Mouse (Mus musculus): ENCODE measurements around the gene Kazn. TPM values are rescaled to one million over a fixed set of nuclear protein-coding genes. Genes with fewer than 3 reads are reported as not detected.

Kazn gene
- total and polyA plus RNA-seq, 3 experiments: 1.3 to 9.7 (median 4.2) TPM

GRCm38 (mm10) chr4:142144096-142144495 is 95.1 kb downstream of the Kazn start (continued):
- TF ChIP-seq ZKSCAN1 (IDR thresholded peaks at IDR 0.05; ENCODE audit: borderline replicate concordance, low read depth, low read length) (no peak), POLR2A (IDR thresholded peaks at IDR 0.05; ENCODE audit: low read depth, low read length) (no peak), JUN (IDR thresholded peaks at IDR 0.05; ENCODE audit: insufficient read depth, low read depth, low read length) (no peak), CHD2 (IDR thresholded peaks at IDR 0.05; ENCODE audit: low read length) (no peak), ZNF384 (IDR thresholded peaks at IDR 0.05; ENCODE audit: low read depth, low read length) (no peak), RAD21 (IDR thresholded peaks at IDR 0.05; ENCODE audit: low read depth, low read length) (peak; percentile 66), E2F4 (IDR thresholded peaks at IDR 0.05; ENCODE audit: insufficient replicate concordance, low read depth, low read length) (no peak)

- Histone ChIP-seq H3K27ac (ENCODE audit: insufficient read depth, low read depth) (peak overlapping the region; percentile 2; the same call in 1 of the 2 replicates), H3K4me2 (ENCODE audit: insufficient read depth, low read depth, poor library complexity, severe bottlenecking) (no peak overlapping the region), H3K79me2 (replicated peaks; ENCODE audit: control insufficient read depth, extremely low read depth, insufficient read depth, poor library complexity, severe bottlenecking) (no peaks in the 10 kb centered on the region), H3K36me3 (replicated peaks in 1 of 2; ENCODE audit: control insufficient read depth in 1 of 2, insufficient read depth in 1 of 2, low read length in 1 of 2) (peaks cover 15 to 68% of the 10 kb centered on the region in 2 experiments), H3K9ac (ENCODE audit: insufficient read depth, low read depth) (no peak overlapping the region), H3K9me3 (replicated peaks; ENCODE audit: low read length) (peaks cover 8% of the 10 kb centered on the region), H3K27me3 (replicated peaks) (no peaks in the 10 kb centered on the region), H3K4me1 (ENCODE audit: control insufficient read depth in 1 of 2, insufficient read depth in 2 of 2) (peaks cover 17 to 38% of the 10 kb centered on the region in 2 experiments), H3K4me3 (replicated peaks in 1 of 3; ENCODE audit: low read depth in 2 of 3, low read length in 2 of 3, poor library complexity in 1 of 3) (no peak overlapping the region)
- in situ Hi-C loops (cut with MboI; ENCODE audit: low pct_ligation_motif_present, low pct_unique_long_range_greater_than_20kb, low sequenced_read_pairs) (no loop called here), dilution Hi-C loops (cut with MboI; ENCODE audit: extremely low pct_ligation_motif_present, extremely low pct_unique_long_range_greater_than_20kb, low sequenced_read_pairs) (no loop called here)
- no peak for DNase-seq (ENCODE audit: extremely low read depth)
- TF ChIP-seq NELFE (IDR thresholded peaks at IDR 0.05; ENCODE audit: low read depth, low read length) (no peak), ETS1 (conservative IDR thresholded peaks at IDR 0.05; ENCODE audit: low read depth, low read length) (0 out of 2 replicates have a peak, but pooled peaks have one; percentile 16), MAX (IDR thresholded peaks at IDR 0.05; ENCODE audit: low read length) (peak; percentile 24; the same call in 1 of the 2 replicates), CHD1 (IDR thresholded peaks at IDR 0.05; ENCODE audit: low read depth, low read length) (no peak), MAFK (IDR thresholded peaks at IDR 0.05; ENCODE audit: insufficient replicate concordance, low read length) (no peak), BHLHE40 (IDR thresholded peaks at IDR 0.05; ENCODE audit: low read depth, low read length) (no peak; the same call in 1 of the 2 replicates), ZC3H11A (IDR thresholded peaks at IDR 0.05; ENCODE audit: low read depth, low read length) (no peak), USF2 (conservative IDR thresholded peaks at IDR 0.05; ENCODE audit: low read depth, low read length) (no peak), NRF1 (IDR thresholded peaks at IDR 0.05; ENCODE audit: low read depth, low read length) (no peak), JUND (conservative IDR thresholded peaks at IDR 0.05; ENCODE audit: low read depth, low read length) (no peak), MEF2A (IDR thresholded peaks at IDR 0.05; ENCODE audit: borderline replicate concordance, low read depth, low read length) (0 out of 2 replicates have a peak, but pooled peaks have one; percentile 54), RAD21 (IDR thresholded peaks at IDR 0.05; ENCODE audit: low read depth, low read length) (no peak; the same call in 1 of the 2 replicates), GABPA (IDR thresholded peaks at IDR 0.05; ENCODE audit: insufficient replicate concordance, low read depth, low read length) (no peak), POLR2A (IDR thresholded peaks at IDR 0.05; ENCODE audit: low read depth, low read length) (no peak), PAX5 (IDR thresholded peaks at IDR 0.05; ENCODE audit: low read length) (no peak), ZKSCAN1 (IDR thresholded peaks at IDR 0.05; ENCODE audit: borderline replicate concordance, low read depth, low read length) (no peak), EP300 (IDR thresholded peaks at IDR 0.05; ENCODE audit: low read length) (peak; percentile 50; the same call in 1 of the 2 replicates), MAZ (IDR thresholded peaks at IDR 0.05; ENCODE audit: low read depth, low read length) (no peak), HCFC1 (IDR thresholded peaks at IDR 0.05; ENCODE audit: low read depth, low read length) (no peak), MYC (IDR thresholded peaks at IDR 0.05; ENCODE audit: low read depth, low read length) (no peak), SMC3 (IDR thresholded peaks at IDR 0.05; ENCODE audit: low read depth, low read length) (0 out of 2 replicates have a peak, but pooled peaks have one; percentile 8), TCF12 (IDR thresholded peaks at IDR 0.05; ENCODE audit: low read depth, low read length) (peak; percentile 73; the same call in 1 of the 2 replicates), UBTF (IDR thresholded peaks at IDR 0.05; ENCODE audit: low read depth, low read length) (no peak), KAT2A (IDR thresholded peaks at IDR 0.05; ENCODE audit: insufficient replicate concordance, low read length) (no peak), RCOR1 (conservative IDR thresholded peaks at IDR 0.05; ENCODE audit: low read depth, low read length) (0 out of 2 replicates have a peak, but pooled peaks have one; percentile 29), ZNF384 (IDR thresholded peaks at IDR 0.05; ENCODE audit: low read depth, low read length) (no peak), CTCF (conservative IDR thresholded peaks at IDR 0.05 in 1 of 2, IDR thresholded peaks at IDR 0.05 in 1 of 2; ENCODE audit: low read depth in 2 of 2, low read length in 2 of 2) (0 out of 4 replicates have a peak, but pooled peaks of 1 of the 2 experiments have one; percentile 5), ELF1 (IDR thresholded peaks at IDR 0.05; ENCODE audit: low read depth, low read length) (no peak), IRF4 (IDR thresholded peaks at IDR 0.05; ENCODE audit: low read depth, low read length) (peak; percentile 39; the same call in 1 of the 2 replicates), USF1 (IDR thresholded peaks at IDR 0.05; ENCODE audit: low read depth, low read length) (no peak), ZMIZ1 (IDR thresholded peaks at IDR 0.05; ENCODE audit: low read depth, low read length) (no peak), JUN (IDR thresholded peaks at IDR 0.05; ENCODE audit: insufficient read depth, low read depth, low read length) (no peak), POLR2AphosphoS2 (IDR thresholded peaks at IDR 0.05; ENCODE audit: low read depth, low read length) (no peak), E2F4 (IDR thresholded peaks at IDR 0.05; ENCODE audit: insufficient replicate concordance, low read depth, low read length) (no peak), SIN3A (IDR thresholded peaks at IDR 0.05; ENCODE audit: low read length) (no peak)
These were observed 95.9 kb downstream of the Kazn start for GRCm38 (mm10) chr4:142143290-142143689.

Data from CH12.LX (cell line).